Mouse (Mus musculus): ENCODE results near the gene Sik3.
"Not testable (repeated sequence)": the region's sequence is repeated elsewhere in the genome, so short reads cannot be mapped to it uniquely, and the experiment has no call there.

Sik3 gene

GRCm38 (mm10) chr9:46106105-46106504, 93.5 kb downstream of the Sik3 start:
- no peak for DNase-seq (ENCODE audit: low read depth, low spot score)

- DNase-seq (ENCODE audit: low read depth, low spot score) = no peak
Observed at GRCm38 (mm10) chr9:46110648-46111047, 98.0 kb downstream of the Sik3 start.

- DNase-seq (ENCODE audit: low read depth, low spot score) = no peak
Observed at GRCm38 (mm10) chr9:46111334-46111733, 98.7 kb downstream of the Sik3 start.

GRCm38 (mm10) chr9:46112246-46112645, 99.6 kb downstream of the Sik3 start:
- no peak for DNase-seq (ENCODE audit: low read depth, low spot score)

- no peak for DNase-seq (ENCODE audit: low read depth, low spot score)
Observed at GRCm38 (mm10) chr9:46118844-46119385, 106.3 kb downstream of the Sik3 start.

- DNase-seq (ENCODE audit: low read depth, low spot score) = peak; percentile 75
Observed at GRCm38 (mm10) chr9:46119943-46120441, 107.4 kb downstream of the Sik3 start.

- DNase-seq (ENCODE audit: low read depth, low spot score) = no peak
Observed at GRCm38 (mm10) chr9:46120468-46121253, 108.0 kb downstream of the Sik3 start.

- no peak for DNase-seq (ENCODE audit: low read depth, low spot score)
Observed at GRCm38 (mm10) chr9:46121486-46121885, 108.9 kb downstream of the Sik3 start.

GRCm38 (mm10) chr9:46122731-46123130, 110.1 kb downstream of the Sik3 start:
- DNase-seq (ENCODE audit: low read depth, low spot score) = no peak

- DNase-seq (ENCODE audit: low read depth, low spot score) = no peak
Observed at GRCm38 (mm10) chr9:46126295-46126694, 113.7 kb downstream of the Sik3 start.

GRCm38 (mm10) chr9:46127326-46127725, 114.7 kb downstream of the Sik3 start:
- DNase-seq (ENCODE audit: low read depth, low spot score) = no peak

GRCm38 (mm10) chr9:46129241-46129640, 116.6 kb downstream of the Sik3 start:
- DNase-seq (ENCODE audit: low read depth, low spot score) = no peak

- DNase-seq (ENCODE audit: low read depth, low spot score) = not testable (repeated sequence)
Observed at GRCm38 (mm10) chr9:46132821-46133220, 120.2 kb downstream of the Sik3 start.

GRCm38 (mm10) chr9:46138831-46139230, 126.2 kb downstream of the Sik3 start:
- no peak for DNase-seq (ENCODE audit: low read depth, low spot score)

- no peak for DNase-seq (ENCODE audit: low read depth, low spot score)
Observed at GRCm38 (mm10) chr9:46140811-46141210, 128.2 kb downstream of the Sik3 start.

GRCm38 (mm10) chr9:46142031-46142430, 129.4 kb downstream of the Sik3 start:
- DNase-seq (ENCODE audit: low read depth, low spot score) = no peak

- DNase-seq (ENCODE audit: low read depth, low spot score) = no peak
Observed at GRCm38 (mm10) chr9:46142492-46142891, 129.9 kb downstream of the Sik3 start.

GRCm38 (mm10) chr9:46144976-46145375, 132.4 kb downstream of the Sik3 start:
- no peak for DNase-seq (ENCODE audit: low read depth, low spot score)

GRCm38 (mm10) chr9:46146437-46146836, 133.8 kb downstream of the Sik3 start:
- no peak for DNase-seq (ENCODE audit: low read depth, low spot score)

GRCm38 (mm10) chr9:46148723-46149122, 136.1 kb downstream of the Sik3 start:
- DNase-seq (ENCODE audit: low read depth, low spot score) = no peak

GRCm38 (mm10) chr9:46149392-46149791, 136.8 kb downstream of the Sik3 start:
- no peak for DNase-seq (ENCODE audit: low read depth, low spot score)

- no peak for DNase-seq (ENCODE audit: low read depth, low spot score)
Observed at GRCm38 (mm10) chr9:46150116-46150515, 137.5 kb downstream of the Sik3 start.
